Mouse (Mus musculus): ENCODE results near the gene Snx14.
"Not testable (repeated sequence)": the region's sequence is repeated elsewhere in the genome, so short reads cannot be mapped to it uniquely, and the experiment has no call there.

Gene Snx14

GRCm38 (mm10) chr9:88438555-88439237 lies at the start of gene Snx14:
Gene Snx14, minus strand, starts transcription at chr9:88438958.
- peak; percentile 95 for DNase-seq (ENCODE audit: low spot score)

- no peak for DNase-seq (ENCODE audit: low spot score)
These were observed 45.8 kb upstream of the Snx14 start for GRCm38 (mm10) chr9:88484531-88484930.

GRCm38 (mm10) chr9:88482829-88483396 lies 44.2 kb upstream of the Snx14 start:
- peak; percentile 87 for DNase-seq (ENCODE audit: low spot score)

GRCm38 (mm10) chr9:88482230-88482828 lies 43.6 kb upstream of the Snx14 start, which contains the start of gene Syncrip:
Gene Syncrip, minus strand, starts transcription at chr9:88482574.
- peak; percentile 92 for DNase-seq (ENCODE audit: low spot score)

- peak; percentile 51 for DNase-seq (ENCODE audit: low spot score)
These were observed 43.0 kb upstream of the Snx14 start for GRCm38 (mm10) chr9:88481791-88482160.

GRCm38 (mm10) chr9:88481061-88481790 lies 42.5 kb upstream of the Snx14 start:
- DNase-seq (ENCODE audit: low spot score) = peak; percentile 21

- DNase-seq (ENCODE audit: low spot score) = no peak
These were observed 41.4 kb upstream of the Snx14 start for GRCm38 (mm10) chr9:88480120-88480519.

GRCm38 (mm10) chr9:88476138-88476537 lies 37.4 kb upstream of the Snx14 start:
- DNase-seq (ENCODE audit: low spot score) = no peak

- DNase-seq (ENCODE audit: low spot score) = not testable (repeated sequence)
These were observed 22.3 kb upstream of the Snx14 start for GRCm38 (mm10) chr9:88461017-88461416.

GRCm38 (mm10) chr9:88439991-88440390 lies 1.2 kb upstream of the Snx14 start:
- DNase-seq (ENCODE audit: low spot score) = no peak

- DNase-seq (ENCODE audit: low spot score) = no peak
These were observed 461 bp upstream of the Snx14 start for GRCm38 (mm10) chr9:88439238-88439600.

GRCm38 (mm10) chr9:88438237-88438554 lies 562 bp downstream of the Snx14 start:
- no peak for DNase-seq (ENCODE audit: low spot score)

GRCm38 (mm10) chr9:88437342-88438236 lies 1.2 kb downstream of the Snx14 start:
- no peak for DNase-seq (ENCODE audit: low spot score)

GRCm38 (mm10) chr9:88424356-88424755 lies 14.4 kb downstream of the Snx14 start:
- no peak for DNase-seq (ENCODE audit: low spot score)

- DNase-seq (ENCODE audit: low spot score) = no peak
These were observed 16.3 kb downstream of the Snx14 start for GRCm38 (mm10) chr9:88422428-88422827.

GRCm38 (mm10) chr9:88416752-88417151 lies 22.0 kb downstream of the Snx14 start:
- DNase-seq (ENCODE audit: low spot score) = no peak

- DNase-seq (ENCODE audit: low spot score) = no peak
These were observed 28.8 kb downstream of the Snx14 start for GRCm38 (mm10) chr9:88409978-88410377.

- DNase-seq (ENCODE audit: low spot score) = no peak
These were observed 34.2 kb downstream of the Snx14 start for GRCm38 (mm10) chr9:88404515-88404914.

- DNase-seq (ENCODE audit: low spot score) = peak; percentile 39
These were observed 34.7 kb downstream of the Snx14 start for GRCm38 (mm10) chr9:88404088-88404487.

- no peak for DNase-seq (ENCODE audit: low spot score)
These were observed 40.3 kb downstream of the Snx14 start for GRCm38 (mm10) chr9:88398461-88398860.

- peak; percentile 30 for DNase-seq (ENCODE audit: low spot score)
These were observed 43.9 kb downstream of the Snx14 start for GRCm38 (mm10) chr9:88394852-88395251.

- no peak for DNase-seq (ENCODE audit: low spot score)
These were observed 49.9 kb downstream of the Snx14 start for GRCm38 (mm10) chr9:88388826-88389225.

Data from layer of hippocampus, adult 11-12 months (tissue).